Mouse (Mus musculus): ENCODE measurements around the gene Mier1. TPM values are rescaled to one million over a fixed set of nuclear protein-coding genes. Genes with fewer than 3 reads are reported as not detected.
A peak's percentile ranks its signal among the peaks of the same experiment; 100 is the strongest.
"Not testable (repeated sequence)": the region's sequence is repeated elsewhere in the genome, so short reads cannot be mapped to it uniquely, and the experiment has no call there.

The Mier1 gene
- total RNA-seq, 1 experiment from 2014 or later: 119 TPM

DNA sequence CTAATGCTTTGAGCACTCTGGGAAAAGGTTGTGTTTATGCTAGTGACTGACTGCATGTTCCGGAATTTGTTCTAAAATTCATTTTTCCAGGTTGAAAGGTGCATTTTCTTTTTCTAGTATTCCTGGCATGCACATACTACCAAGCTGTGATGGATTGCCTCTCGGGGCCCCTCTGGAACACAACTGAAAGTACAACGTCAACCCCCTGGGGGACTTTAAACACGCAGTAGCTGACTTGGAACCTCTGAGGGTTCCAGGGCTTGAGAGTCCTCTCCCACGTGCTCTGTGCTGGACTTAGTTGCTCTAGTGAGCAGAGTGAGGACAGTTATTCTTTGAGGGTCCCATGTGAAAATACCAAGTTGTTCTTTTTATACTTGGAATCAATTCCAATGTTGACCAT lies 37.8 kb downstream of the Mier1 start:
- no peak for ATAC-seq (replicated peaks; ENCODE audit: low read depth, poor library complexity, severe bottlenecking)

DNA sequence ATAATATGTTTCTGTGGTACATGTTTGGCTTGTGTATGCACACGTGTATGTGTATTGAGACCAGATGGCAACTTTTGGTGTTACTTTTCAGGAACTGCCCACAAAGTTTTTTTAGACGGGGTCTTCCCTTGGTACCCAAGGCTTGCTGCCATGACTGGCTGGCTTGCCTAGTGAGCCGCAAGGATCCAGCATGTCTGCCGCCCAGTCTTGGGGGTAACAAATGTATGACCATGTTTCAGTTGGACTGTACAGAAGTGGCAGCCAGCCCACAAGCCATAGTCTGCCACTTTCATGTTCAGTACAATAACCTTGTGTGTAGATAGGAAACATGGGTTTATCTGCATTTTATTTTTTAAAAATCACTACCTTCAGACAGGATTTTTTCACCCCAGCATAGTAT lies 44.6 kb downstream of the Mier1 start:
- no peak for ATAC-seq (replicated peaks; ENCODE audit: low read depth, poor library complexity, severe bottlenecking)

DNA sequence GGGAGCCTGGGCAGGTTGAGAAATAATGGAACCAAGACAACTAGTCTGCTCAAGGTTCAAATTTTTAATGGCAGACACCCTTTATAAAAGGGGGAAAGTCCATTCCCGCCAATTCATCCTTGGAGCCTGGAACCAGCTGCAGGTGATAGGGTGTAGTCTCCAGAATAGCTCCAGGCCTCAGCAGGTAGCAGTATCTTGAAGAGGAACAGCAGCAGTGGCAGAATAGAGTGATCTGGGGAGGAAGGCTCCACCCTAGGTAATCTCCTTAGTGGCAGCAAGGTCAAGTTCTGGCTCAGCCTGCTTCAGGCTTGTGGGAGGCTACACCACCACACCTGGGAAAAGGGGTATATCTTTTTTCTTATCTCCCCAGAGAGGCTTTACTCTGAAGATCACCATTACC lies 52.0 kb downstream of the Mier1 start:
- ATAC-seq (replicated peaks; ENCODE audit: low read depth, poor library complexity, severe bottlenecking): not testable (repeated sequence)

DNA sequence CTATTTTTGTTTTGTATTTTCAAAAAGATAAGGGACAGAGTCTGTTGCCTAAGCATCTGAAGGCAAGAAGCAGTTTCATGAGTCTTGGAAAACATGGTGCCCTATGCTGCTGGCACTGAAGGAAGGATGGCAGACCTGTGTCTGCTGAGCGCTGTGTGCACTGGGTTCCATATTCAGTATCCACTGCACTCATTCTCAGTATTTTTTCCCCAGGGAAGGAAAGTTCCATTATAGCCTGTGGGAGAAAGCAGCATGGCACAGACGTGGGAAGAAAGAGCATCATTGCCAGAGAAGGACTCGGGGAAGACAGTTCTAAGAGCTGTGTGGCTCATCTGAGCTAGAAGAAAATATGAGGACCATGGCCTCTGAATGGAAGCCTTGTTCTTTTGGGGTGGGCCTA lies 57.1 kb downstream of the Mier1 start:
- ATAC-seq (replicated peaks; ENCODE audit: low read depth, poor library complexity, severe bottlenecking): no peak

DNA sequence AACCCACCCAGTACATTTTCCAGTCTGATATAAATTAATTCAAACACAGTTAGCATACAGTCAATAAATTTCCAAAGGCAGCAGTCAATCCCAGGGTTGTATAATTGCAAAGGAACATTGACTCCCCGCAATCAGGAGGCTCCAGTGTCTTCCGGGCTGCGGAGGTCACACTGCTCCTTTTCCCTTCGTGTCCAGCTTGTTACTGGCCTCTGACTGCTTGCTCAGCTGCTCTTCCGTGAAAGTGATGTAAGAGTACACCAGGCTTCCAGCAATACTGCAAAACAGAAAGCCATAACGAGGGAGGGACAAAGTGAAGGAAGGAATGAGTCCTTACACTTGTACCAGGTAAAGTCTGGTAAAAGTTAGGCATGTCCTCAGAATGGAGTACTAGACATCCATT lies 59.3 kb downstream of the Mier1 start:
- no peak for ATAC-seq (replicated peaks; ENCODE audit: low read depth, poor library complexity, severe bottlenecking)

DNA sequence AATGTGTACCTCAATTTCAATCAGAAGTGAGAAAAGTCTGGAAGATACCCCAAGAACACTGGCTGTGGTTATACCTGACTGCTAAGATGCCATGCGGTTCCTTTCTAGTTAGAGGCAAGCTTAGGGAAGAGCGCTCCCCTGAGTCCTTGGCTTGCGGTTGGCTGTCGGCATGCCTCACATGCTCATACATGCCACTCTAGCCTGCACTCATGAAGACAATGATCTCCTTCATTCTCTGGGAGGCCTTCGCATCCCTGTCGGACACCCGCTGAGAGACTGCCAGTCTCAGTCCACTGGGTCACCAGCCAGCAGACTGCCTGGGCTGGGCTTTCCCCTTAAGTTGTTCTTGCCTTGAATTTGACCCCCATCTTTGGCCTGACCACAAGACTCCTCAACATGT lies 59.8 kb downstream of the Mier1 start:
- no peak for ATAC-seq (replicated peaks; ENCODE audit: low read depth, poor library complexity, severe bottlenecking)

DNA sequence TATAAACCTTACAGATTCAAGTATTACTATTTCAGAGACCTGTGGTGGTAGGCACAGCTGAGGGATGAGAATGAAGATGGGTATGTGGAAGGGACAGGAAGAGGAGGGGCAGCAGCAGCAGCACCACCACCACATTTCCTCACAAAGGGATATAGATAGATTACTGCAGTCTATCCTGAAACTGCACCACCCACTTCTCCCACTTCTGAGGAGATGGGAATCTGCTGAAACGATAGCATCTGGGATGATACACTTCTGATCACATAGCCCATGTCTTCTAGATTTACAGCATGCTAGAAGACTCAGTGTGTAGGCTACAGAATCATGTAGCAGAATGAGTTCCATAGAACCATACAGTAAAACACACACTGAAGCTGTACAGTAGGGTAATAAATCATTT lies 63.5 kb downstream of the Mier1 start:
- ATAC-seq (replicated peaks; ENCODE audit: low read depth, poor library complexity, severe bottlenecking): no peak

DNA sequence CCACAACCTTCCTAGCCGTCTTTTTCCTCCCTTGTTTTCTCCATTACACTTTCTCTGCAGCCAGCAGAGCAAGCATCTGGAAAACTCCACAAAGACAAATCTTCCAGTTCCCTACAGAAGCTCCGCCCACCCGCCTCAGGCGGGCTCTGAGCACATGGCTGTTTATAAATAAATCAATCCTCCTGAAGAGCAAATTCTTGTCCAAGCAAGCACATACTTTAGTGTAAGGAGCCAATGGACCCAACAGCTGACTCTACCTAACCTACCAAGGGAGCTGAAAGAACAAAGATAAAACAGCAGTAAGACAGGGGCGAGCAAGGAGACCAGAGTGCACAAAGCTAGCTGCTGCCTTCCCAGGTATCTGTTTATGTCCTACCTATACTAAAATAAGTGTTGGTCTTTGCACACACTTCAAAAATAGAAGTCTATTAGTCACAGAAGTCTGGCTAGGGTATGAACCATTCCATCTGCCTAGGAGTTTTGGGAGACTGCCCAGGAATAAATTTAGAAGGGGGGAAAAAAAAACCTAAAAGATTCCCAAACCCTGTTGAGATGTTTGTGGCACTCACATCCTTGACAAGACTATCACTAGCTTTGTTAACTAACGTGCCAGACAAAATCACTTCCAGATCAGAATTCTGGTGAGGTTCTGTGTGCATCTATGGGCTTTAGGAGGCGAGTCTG lies 64.6 kb downstream of the Mier1 start:
- ATAC-seq (replicated peaks; ENCODE audit: low read depth, poor library complexity, severe bottlenecking): no peak

DNA sequence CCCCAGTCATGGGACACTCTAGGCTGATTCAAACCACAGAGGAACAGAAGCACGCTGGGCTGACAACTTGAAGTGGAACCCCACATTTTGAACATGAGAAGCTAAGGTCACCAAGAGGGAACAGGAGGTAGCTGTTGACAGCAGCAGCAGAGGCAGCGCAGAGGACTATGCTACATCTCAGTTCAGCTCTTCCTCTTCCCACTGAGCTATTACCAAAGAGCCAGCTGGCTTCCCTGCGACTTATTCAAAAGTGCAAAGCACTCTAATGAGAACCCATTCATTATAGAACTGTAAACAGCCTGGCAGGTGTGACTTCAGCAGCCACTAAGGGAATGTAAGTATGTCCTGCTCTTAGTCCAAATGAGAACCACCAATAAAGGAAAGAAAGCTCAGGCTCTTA lies 65.4 kb downstream of the Mier1 start:
- ATAC-seq (replicated peaks; ENCODE audit: low read depth, poor library complexity, severe bottlenecking): no peak

DNA sequence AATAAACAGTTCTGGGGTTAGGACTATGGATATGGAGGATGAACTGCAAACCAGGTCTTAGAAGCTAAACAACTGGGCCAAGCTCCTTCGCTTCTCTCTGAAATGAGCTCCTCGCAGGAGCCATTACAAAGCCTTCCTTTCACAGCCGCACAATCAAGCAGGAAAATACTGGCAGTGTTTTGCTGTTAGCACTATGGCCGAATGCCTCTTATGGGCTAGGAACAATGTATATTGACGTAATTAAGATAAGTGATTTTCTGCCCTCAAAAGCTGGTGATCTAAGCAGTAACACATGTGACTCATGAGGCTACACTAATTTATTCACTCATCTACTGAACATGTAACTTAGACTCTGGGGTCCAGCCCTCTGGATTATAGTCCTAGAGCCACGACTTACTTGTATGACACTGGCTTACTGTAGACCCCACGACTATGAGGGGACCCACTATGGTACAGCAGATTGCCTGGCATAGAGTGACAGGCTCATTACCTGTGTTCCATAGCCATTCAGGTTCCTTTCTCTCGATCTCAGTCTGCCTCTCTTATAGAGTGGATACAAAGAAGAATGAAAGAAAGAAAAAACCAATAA lies 66.2 kb downstream of the Mier1 start:
- no peak for ATAC-seq (replicated peaks; ENCODE audit: low read depth, poor library complexity, severe bottlenecking)

DNA sequence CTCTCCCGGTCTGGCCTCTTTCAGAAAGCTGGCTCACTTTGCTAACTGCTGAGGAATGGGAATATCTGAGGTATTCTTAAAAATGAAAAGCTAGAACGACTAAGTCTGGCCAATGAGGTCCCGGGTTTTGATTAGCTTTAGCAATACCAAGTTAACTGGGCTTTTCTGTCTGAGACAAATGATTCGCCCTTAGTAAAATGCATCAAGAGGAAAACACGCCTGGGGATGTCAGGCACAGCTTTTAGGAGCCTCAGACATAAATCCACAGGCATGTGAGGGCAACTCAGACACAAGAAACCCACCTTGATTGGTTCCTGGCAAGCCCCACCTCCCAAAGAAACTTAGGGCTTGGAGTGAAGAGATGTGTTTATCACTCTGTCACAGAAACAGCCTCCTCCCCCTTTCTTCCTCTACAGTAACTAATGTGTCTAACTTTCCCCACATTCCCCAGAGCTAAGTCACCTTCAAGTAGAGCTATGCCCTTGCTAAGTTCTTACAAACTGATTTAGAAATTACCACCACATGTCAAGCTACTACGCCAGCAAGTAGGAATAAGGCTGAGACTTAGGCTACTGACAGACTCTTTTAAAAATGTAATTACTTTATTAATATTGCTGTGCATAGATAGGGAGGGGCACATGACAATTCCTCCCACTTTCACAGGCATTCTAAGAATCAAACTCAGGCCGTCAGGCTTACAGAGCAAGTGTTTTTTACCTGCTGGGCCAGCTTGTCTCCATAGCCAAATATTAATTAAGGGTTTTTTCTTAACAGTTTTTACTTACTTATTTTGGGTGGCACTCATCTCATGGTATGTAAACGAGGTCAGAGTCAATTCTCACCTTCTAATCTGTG lies 74.8 kb downstream of the Mier1 start:
- ATAC-seq (replicated peaks; ENCODE audit: low read depth, poor library complexity, severe bottlenecking): 0 out of 2 replicates have a peak, but pooled peaks have one; percentile 32

DNA sequence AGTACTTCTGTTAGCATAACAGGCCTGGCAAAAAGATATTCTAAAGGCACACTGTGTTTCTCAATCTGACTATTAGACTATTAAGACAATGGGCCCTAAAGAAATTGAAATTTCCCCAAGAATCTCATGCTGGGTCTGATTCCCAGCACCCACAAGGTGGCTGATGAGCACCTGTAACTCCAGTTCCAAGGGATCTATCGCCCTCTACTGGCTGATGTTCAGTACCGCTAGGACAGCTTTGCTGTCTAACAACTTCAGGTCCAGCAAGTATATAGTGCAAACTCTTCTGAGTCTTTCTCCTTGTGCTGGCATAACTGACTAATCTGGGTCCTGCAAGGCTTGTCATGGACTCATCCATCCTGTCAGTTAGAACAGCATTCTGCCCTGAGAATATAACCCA lies 78.2 kb downstream of the Mier1 start:
- ATAC-seq (replicated peaks; ENCODE audit: low read depth, poor library complexity, severe bottlenecking): no peak; the same call in 1 of the 2 replicates

DNA sequence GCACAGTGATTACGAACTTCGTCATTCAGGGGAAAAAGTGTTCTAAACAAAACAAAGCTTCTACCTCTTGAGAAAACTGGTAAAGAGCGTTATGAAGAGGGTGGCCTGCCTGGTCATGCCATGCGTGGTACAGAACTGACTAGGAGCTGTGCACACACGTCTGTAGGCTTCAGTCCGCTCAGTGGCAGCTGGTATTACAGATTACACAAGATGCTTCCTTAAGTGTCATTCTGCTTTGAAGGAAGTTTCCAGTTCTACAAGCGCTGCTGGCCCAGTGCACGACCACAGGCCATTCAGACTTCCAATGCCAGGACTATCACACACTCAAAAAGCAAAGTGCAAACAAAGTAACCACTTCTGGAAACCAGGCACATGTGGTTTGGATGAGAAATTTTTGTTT lies 83.2 kb downstream of the Mier1 start:
- ATAC-seq (replicated peaks; ENCODE audit: low read depth, poor library complexity, severe bottlenecking): 0 out of 2 replicates have a peak, but pooled peaks have one; percentile 37

DNA sequence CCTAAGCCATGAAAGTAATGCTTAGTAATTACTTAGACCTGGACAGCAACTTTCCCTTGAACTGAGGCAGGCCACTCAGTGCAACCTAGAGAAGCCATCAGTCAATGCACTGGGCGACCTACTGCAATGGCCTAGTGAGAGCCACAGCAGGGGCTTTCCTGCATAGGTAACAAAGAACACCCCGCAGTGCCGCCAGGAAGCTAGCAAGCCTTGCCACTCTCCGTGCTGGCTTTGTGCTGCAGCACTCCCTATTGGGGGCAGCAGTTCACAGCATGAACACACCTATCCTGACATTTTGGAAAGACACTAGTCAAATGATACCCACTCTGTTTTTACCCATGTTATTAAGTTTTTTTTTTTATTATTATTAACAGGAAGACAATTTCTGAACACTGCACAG lies 84.9 kb downstream of the Mier1 start:
- ATAC-seq (replicated peaks; ENCODE audit: low read depth, poor library complexity, severe bottlenecking): no peak

DNA sequence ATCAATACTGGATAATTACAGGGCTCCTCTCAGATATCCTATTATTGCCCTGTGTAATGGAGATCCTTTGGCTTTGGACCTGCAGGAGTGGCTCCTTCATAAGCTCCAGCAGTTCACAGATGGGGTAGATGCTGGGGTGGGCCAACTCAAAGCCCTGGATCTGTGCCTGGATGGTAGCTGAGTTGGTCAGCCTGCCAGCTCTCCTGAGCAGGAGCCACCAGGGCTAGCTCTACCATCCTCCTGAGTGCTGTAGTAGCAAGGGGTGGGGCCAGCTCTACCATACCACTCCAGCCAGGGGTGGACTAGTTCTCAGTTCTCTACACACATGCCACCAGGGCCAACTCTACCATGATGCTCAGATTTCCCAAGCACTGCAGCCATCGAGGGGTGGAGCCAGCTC lies 85.9 kb downstream of the Mier1 start:
- no peak for ATAC-seq (replicated peaks; ENCODE audit: low read depth, poor library complexity, severe bottlenecking)

DNA sequence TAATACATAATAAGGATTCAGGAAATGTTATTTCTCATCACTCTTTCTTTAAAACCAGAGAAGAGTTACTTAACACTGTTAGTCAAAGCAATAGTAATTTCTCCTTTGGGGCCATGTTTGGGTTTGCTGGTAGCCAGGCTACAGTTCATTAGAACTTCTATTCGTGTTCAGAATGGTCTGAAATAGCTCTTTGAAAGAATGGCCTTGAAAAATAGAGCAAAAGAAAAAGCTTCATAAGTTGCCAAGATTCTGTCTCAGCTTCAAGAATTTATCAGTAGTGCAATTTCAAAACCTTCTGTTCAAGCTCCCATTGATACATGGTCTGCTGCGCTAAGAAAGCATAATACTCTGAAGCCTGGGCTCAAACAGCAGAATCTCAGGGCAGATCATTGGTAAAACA lies 89.5 kb downstream of the Mier1 start:
- no peak for ATAC-seq (replicated peaks; ENCODE audit: low read depth, poor library complexity, severe bottlenecking)

DNA sequence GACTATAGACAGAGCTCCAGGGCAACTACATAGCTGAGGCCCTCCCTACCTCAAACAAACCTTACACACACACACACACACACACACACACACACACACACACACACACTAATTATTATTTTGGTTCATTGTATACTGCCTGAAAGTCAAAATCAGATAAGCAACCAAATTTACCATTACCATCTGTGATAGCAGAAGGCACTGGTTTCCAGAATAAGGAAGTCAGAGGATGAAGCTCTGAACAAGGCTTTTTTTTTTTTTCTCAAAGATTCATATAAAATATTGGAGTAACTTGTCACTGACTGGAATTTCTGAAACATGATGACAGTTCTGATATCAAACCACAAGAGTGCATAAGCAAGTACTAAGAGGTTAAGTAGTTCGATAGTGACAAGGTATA lies 94.4 kb downstream of the Mier1 start:
- ATAC-seq (replicated peaks; ENCODE audit: low read depth, poor library complexity, severe bottlenecking): peak; percentile 52; the same call in 1 of the 2 replicates

DNA sequence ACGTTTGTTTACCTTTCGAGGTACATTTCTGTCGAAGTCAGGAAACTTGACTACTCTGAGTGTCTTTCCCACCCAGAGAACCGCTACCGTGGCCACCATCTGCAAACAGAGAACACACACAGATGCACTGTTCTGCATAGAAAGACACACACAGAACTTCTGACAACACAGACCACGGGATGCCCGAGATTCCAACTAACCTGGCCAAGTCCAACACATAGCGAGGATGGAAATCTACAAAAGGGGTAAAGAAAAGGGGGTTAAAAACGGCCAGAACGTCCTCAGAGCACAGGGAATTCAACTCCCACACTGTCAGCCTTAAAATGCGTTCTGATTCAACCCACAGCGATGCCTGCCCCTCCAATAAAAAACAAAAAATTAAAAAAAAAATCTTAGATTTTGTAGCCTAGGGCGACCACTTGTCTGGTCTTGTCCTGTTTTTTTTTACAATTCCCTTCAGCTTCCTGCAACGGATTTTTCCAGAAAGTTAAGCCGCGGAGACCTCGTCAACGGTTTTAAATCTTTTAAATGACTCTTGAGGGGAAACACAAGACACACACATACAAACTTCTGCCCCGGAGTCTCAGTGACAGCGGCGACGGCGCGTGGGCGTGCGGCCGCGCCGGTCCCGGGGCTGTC lies 99.8 kb downstream of the Mier1 start:
- no peak for ATAC-seq (replicated peaks; ENCODE audit: low read depth, poor library complexity, severe bottlenecking)

DNA sequence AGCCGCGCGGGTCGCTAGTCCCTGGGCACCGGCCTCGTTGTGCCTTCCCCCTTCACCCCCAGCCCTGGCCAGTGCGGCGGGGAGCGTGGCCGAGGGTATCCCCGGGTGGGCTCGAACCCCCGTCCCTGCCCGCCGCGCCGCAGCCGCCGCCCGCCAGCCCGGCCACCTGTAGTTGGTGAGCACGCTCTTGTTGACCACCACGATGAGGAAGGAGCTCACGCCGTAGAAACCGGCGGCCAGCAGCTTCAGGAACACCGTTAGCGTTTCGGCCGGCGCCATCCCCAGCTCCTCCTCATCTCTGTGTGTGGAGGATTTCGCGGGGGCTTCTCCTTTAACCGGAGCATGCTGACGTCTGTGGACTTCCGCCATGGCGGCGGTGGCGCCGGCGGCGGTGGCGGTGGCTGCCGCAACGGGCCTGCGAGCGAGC lies 100.3 kb downstream of the Mier1 start:
- peak; percentile 66 for ATAC-seq (replicated peaks; ENCODE audit: low read depth, poor library complexity, severe bottlenecking)
